14 mouse cellular contexts compared by ENCODE assay signal in genomic region chr15:27898795-27899406, GRCm38 (mm10).
A peak's percentile ranks its signal among the peaks of the same experiment; 100 is the strongest.
DNase-seq lines count a peak whose midpoint lies in the region; ATAC-seq lines count a peak whose summit lies in the region.
"Had no signal": no experiment of that assay in that cellular context is flagged by ENCODE, and none has a peak within 500 bp of the region (broad histone marks: within the 10 kb centered on the region; RNA-seq: fewer than 3 reads in every experiment).

No protein-coding gene starts in this region.

- peak; percentile 89 for ATAC-seq in heart, embryonic 16.5 days (replicated peaks; ENCODE audit: extremely low read depth, insufficient read depth, low FRiP score)
- peak; percentile 82 for ATAC-seq in kidney, embryonic 16.5 days (ENCODE audit: low FRiP score, low TSS enrichment)
- ATAC-seq in hindbrain, embryonic 13.5 days (ENCODE audit: low FRiP score), result no peak
- ATAC-seq in forebrain, embryonic 11.5 days (replicated peaks; ENCODE audit: low FRiP score), result no peak
- ATAC-seq: forebrain, embryonic 14.5 days; liver, embryonic 12.5 days had no signal

- DNase-seq in adrenal gland, adult 2 months, result peak; percentile 28
- no peak for DNase-seq in adrenal gland, postnatal 25 days
- DNase-seq in heart, postnatal 10 days, result no peak
- DNase-seq in 3T3-L1 (ENCODE audit: low read depth, low spot score), result peak; percentile 76
- no peak for DNase-seq in forebrain, embryonic 11.5 days (ENCODE audit: low spot score)
- DNase-seq: right cerebral cortex, postnatal 4 days; thymus, postnatal 4 days had no signal

- peaks cover 17% of the 10 kb centered on the region for H3K36me3 ChIP-seq in heart, embryonic 16.5 days (ENCODE audit: control insufficient read depth, insufficient read depth)
- H3K36me3 ChIP-seq in kidney, embryonic 16.5 days (ENCODE audit: insufficient read depth, low read length), result peaks cover 53% of the 10 kb centered on the region
- H3K36me3 ChIP-seq in hindbrain, embryonic 13.5 days, result peaks cover 66% of the 10 kb centered on the region
- no peaks in the 10 kb centered on the region; the same call in 1 of the 2 replicates for H3K36me3 ChIP-seq in forebrain, embryonic 11.5 days (ENCODE audit: control insufficient read depth, insufficient read depth, low read length)

- peak overlapping the region; percentile 84 for H3K27ac ChIP-seq in heart, embryonic 16.5 days (ENCODE audit: low read length)
- no peak overlapping the region for H3K27ac ChIP-seq in kidney, embryonic 16.5 days (ENCODE audit: low read length)
- no peak overlapping the region for H3K27ac ChIP-seq in hindbrain, embryonic 13.5 days
- no peak overlapping the region for H3K27ac ChIP-seq in forebrain, embryonic 11.5 days (ENCODE audit: low read depth, low read length)
- H3K27ac ChIP-seq: embryonic facial prominence, embryonic 15.5 days; liver, embryonic 12.5 days; neural tube, embryonic 12.5 days had no signal

- H3K9me3 ChIP-seq in heart, embryonic 16.5 days (replicated peaks; ENCODE audit: control insufficient read depth, low read length), result no peaks in the 10 kb centered on the region
- H3K9me3 ChIP-seq in kidney, embryonic 16.5 days (ENCODE audit: low read length), result no peaks in the 10 kb centered on the region
- H3K9me3 ChIP-seq in hindbrain, embryonic 13.5 days, result no peaks in the 10 kb centered on the region
- no peaks in the 10 kb centered on the region for H3K9me3 ChIP-seq in forebrain, embryonic 11.5 days (ENCODE audit: control insufficient read depth, low read length)
- H3K9me3 ChIP-seq: embryonic facial prominence, embryonic 15.5 days; liver, embryonic 12.5 days; neural tube, embryonic 12.5 days had no signal

- peak overlapping the region; percentile 39 for H3K4me2 ChIP-seq in heart, embryonic 16.5 days (ENCODE audit: low read depth, low read length)
- H3K4me2 ChIP-seq in kidney, embryonic 16.5 days (replicated peaks; ENCODE audit: low read depth, low read length), result no peak overlapping the region
- H3K4me2 ChIP-seq in hindbrain, embryonic 13.5 days, result no peak overlapping the region
- no peak overlapping the region for H3K4me2 ChIP-seq in forebrain, embryonic 11.5 days (ENCODE audit: low read depth, low read length, severe bottlenecking)
- H3K4me2 ChIP-seq: embryonic facial prominence, embryonic 15.5 days; liver, embryonic 12.5 days; neural tube, embryonic 12.5 days had no signal

- no peak overlapping the region for H3K4me3 ChIP-seq in heart, embryonic 16.5 days (ENCODE audit: low read length)
- H3K4me3 ChIP-seq in kidney, embryonic 16.5 days (ENCODE audit: low read length), result no peak overlapping the region
- H3K4me3 ChIP-seq in hindbrain, embryonic 13.5 days, result no peak overlapping the region
- H3K4me3 ChIP-seq in forebrain, embryonic 11.5 days (ENCODE audit: low read depth, low read length), result no peak overlapping the region
- H3K4me3 ChIP-seq: embryonic facial prominence, embryonic 15.5 days; liver, embryonic 12.5 days; neural tube, embryonic 12.5 days had no signal

- peaks cover 24% of the 10 kb centered on the region for H3K4me1 ChIP-seq in heart, embryonic 16.5 days (ENCODE audit: control insufficient read depth, insufficient read depth, low read length)
- peaks cover 7% of the 10 kb centered on the region for H3K4me1 ChIP-seq in kidney, embryonic 16.5 days (ENCODE audit: insufficient read depth, low read length)
- H3K4me1 ChIP-seq in hindbrain, embryonic 13.5 days (replicated peaks), result peaks cover 34% of the 10 kb centered on the region
- no peaks in the 10 kb centered on the region for H3K4me1 ChIP-seq in forebrain, embryonic 11.5 days (replicated peaks; ENCODE audit: control insufficient read depth, insufficient read depth, low read length)
- H3K4me1 ChIP-seq: liver, embryonic 12.5 days had no signal

- no peaks in the 10 kb centered on the region for H3K27me3 ChIP-seq in heart, embryonic 16.5 days (ENCODE audit: control insufficient read depth, insufficient read depth, low read length)
- H3K27me3 ChIP-seq in kidney, embryonic 16.5 days (ENCODE audit: insufficient read depth, low read length), result no peaks in the 10 kb centered on the region
- H3K27me3 ChIP-seq in hindbrain, embryonic 13.5 days, result no peaks in the 10 kb centered on the region
- no peaks in the 10 kb centered on the region for H3K27me3 ChIP-seq in forebrain, embryonic 11.5 days (ENCODE audit: control insufficient read depth, insufficient read depth, low read length)
- H3K27me3 ChIP-seq: embryonic facial prominence, embryonic 15.5 days; liver, embryonic 12.5 days; neural tube, embryonic 12.5 days had no signal

- intact Hi-C loops in heart, postnatal 10 days (cut with DNase I), result no loop called here

- H3K9ac ChIP-seq in heart, embryonic 16.5 days (ENCODE audit: low read length), result no peak overlapping the region
- no peak overlapping the region for H3K9ac ChIP-seq in kidney, embryonic 16.5 days (replicated peaks; ENCODE audit: low read length)
- H3K9ac ChIP-seq in hindbrain, embryonic 13.5 days, result no peak overlapping the region
- H3K9ac ChIP-seq in forebrain, embryonic 11.5 days (ENCODE audit: low read length), result no peak overlapping the region
- H3K9ac ChIP-seq: embryonic facial prominence, embryonic 15.5 days; liver, embryonic 12.5 days; neural tube, embryonic 12.5 days had no signal

- WGBS in heart, embryonic 16.5 days, result 30% methylated on average over 6 of the region's 6 CpGs
- 66% methylated on average over 6 of the region's 6 CpGs for WGBS in kidney, embryonic 16.5 days
- WGBS in hindbrain, embryonic 13.5 days, result 86% methylated on average over 6 of the region's 6 CpGs
- 84% methylated on average over 6 of the region's 6 CpGs for WGBS in forebrain, embryonic 11.5 days

Comparison
In these comparisons a context has a peak if more than half of its experiments do, and no peak if none do; other contexts are left out.
1. DNase-seq: peak in adrenal gland, adult 2 months (single experiment) and 3T3-L1 (single experiment); none in adrenal gland, postnatal 25 days (single experiment), heart, postnatal 10 days (0 of 2) and forebrain, embryonic 11.5 days (single experiment).
2. ATAC-seq: peak in heart, embryonic 16.5 days (single experiment) and kidney, embryonic 16.5 days (single experiment); none in hindbrain, embryonic 13.5 days (single experiment) and forebrain, embryonic 11.5 days (single experiment).